Mouse (Mus musculus): ENCODE measurements around the gene Gm20816. TPM values are rescaled to one million over a fixed set of nuclear protein-coding genes. Genes with fewer than 3 reads are reported as not detected.
"Not testable (repeated sequence)": the region's sequence is repeated elsewhere in the genome, so short reads cannot be mapped to it uniquely, and the experiment has no call there.

Gene Gm20816
- not detected for polyA plus RNA-seq (2017; shearing (Covaris generic))

GRCm38 (mm10) chrY:68537655-68538054 lies at the start of gene Gm20816:
Gene Gm20816, plus strand, starts transcription at chrY:68537955.
- not testable (repeated sequence) for ATAC-seq

Other genes with a start within 250 kb of the Gm20816 start
- gene Gm20937, start 243.1 kb upstream of the Gm20816 start, polyA plus RNA-seq (2017; shearing (Covaris generic)), result not detected